Mouse (Mus musculus) liver, embryonic 16.5 days (tissue): Measurements from ENCODE around the gene Scyl3. TPM values are rescaled to one million over a fixed set of nuclear protein-coding genes. Genes with fewer than 3 reads are reported as not detected.

ENCODE experiments used
- ATAC-seq: fragments of 200-750 bp; cut with Nextera tagmentation; 2 replicates; pipeline ENCODE4 v1.8.0; 2017; ENCODE audit warnings: low read depth, mild to moderate bottlenecking, moderate number of reproducible peaks, moderate library complexity
- H3K27ac ChIP-seq: fragments of 300-500 bp; sonication (generic); 2 replicates; pipeline ENCODE4 v1.5.1; 2014; ENCODE audit warnings: mild to moderate bottlenecking, low read length
- H3K27me3 ChIP-seq: fragments of 300-500 bp; sonication (generic); 2 replicates; pipeline ENCODE4 v1.6.1; 2014; ENCODE audit warnings: low read depth, low read length, mixed read lengths; ENCODE audit not compliant: control insufficient read depth, insufficient read depth
- H3K36me3 ChIP-seq: fragments of 300-500 bp; sonication (generic); 2 replicates; pipeline ENCODE4 v1.6.1; 2014; ENCODE audit warnings: mild to moderate bottlenecking; ENCODE audit not compliant: control insufficient read depth, insufficient read depth
- H3K4me1 ChIP-seq: fragments of 300-500 bp; sonication (generic); 2 replicates; pipeline ENCODE4 v1.6.1; 2014; ENCODE audit warnings: low read depth, low read length, mixed read lengths; ENCODE audit not compliant: control insufficient read depth
- H3K4me2 ChIP-seq: fragments of 300-500 bp; sonication (generic); 2 replicates; pipeline ENCODE4 v1.6.1; 2014; ENCODE audit warnings: low read depth, low read length, mixed read lengths
- H3K4me3 ChIP-seq: fragments of 300-500 bp; sonication (generic); 2 replicates; pipeline ENCODE4 v1.5.1; 2014; ENCODE audit warnings: low read depth, mild to moderate bottlenecking, low read length
- H3K9ac ChIP-seq: fragments of 300-500 bp; sonication (generic); 2 replicates; pipeline ENCODE4 v1.6.1; 2014; ENCODE audit warnings: low read depth, low read length
- H3K9me3 ChIP-seq: fragments of 300-500 bp; sonication (generic); replicated peaks from 2 replicates; pipeline ENCODE4 v1.6.1; 2016; ENCODE audit warnings: low read length; ENCODE audit not compliant: control insufficient read depth
- WGBS: fragments of 180-500 bp; shearing (Covaris S2); extraction: QIAGEN DNeasy Blood & Tissue Kit; methylation state at CpG from one replicate; pipeline ENCODE4 v1.1.7; 2014; ENCODE audit not compliant: insufficient replicate concordance; 5-methylcytosine and 5-hydroxymethylcytosine counted together
- polyA plus RNA-seq: library from polyadenylated mRNA; unstranded; fragments of >200 nt; fragmentation: Nextera tagmentation; extraction: Ambion mirVana; gene quantifications from 2 replicates; pipeline ENCODE4 v1.2.1, GENCODE M21; 2015

The Scyl3 gene
- 8.3 TPM in 2 replicates for polyA plus RNA-seq

DNA sequence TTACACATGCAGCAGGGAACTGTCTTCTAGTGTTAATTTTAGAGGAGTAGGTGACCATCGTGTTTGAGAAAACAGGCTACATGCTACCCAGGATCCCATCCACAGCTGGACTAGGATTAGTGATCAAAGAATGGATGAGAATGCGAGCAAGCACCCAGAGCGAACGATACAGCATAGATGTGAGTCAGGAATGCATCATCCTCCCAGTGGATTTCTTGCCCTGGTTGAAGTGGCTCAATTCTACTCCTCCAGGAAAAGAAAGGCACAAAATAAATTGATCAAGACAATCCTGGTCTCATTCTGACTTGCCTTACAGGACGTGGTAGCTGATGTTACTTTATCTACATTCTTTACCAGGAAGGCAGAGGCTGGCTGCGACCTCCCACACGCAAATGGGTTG is at the start of gene Scyl3:
Gene Scyl3 (plus strand): TSS at position 255 of the 400 bp plus-strand sequence.
- H3K4me2 ChIP-seq, result peak within 1 kb of the TSS; percentile 53
- peak within 1 kb of the TSS; percentile 83 for H3K27ac ChIP-seq
- H3K27me3 ChIP-seq, result no peaks in the 10 kb centered on the region
- 61% methylated on average over 7 of the region's 7 CpGs for WGBS
- peak within 1 kb of the TSS; percentile 90 for H3K4me3 ChIP-seq
- H3K4me1 ChIP-seq, result peaks cover 19% of the 10 kb centered on the region
- no peak for ATAC-seq
- peak within 1 kb of the TSS; percentile 95 for H3K9ac ChIP-seq
- no peaks in the 10 kb centered on the region for H3K9me3 ChIP-seq
- H3K36me3 ChIP-seq, result 0 out of 2 replicates have a peak, but pooled peaks cover 2% of the 10 kb centered on the region

DNA sequence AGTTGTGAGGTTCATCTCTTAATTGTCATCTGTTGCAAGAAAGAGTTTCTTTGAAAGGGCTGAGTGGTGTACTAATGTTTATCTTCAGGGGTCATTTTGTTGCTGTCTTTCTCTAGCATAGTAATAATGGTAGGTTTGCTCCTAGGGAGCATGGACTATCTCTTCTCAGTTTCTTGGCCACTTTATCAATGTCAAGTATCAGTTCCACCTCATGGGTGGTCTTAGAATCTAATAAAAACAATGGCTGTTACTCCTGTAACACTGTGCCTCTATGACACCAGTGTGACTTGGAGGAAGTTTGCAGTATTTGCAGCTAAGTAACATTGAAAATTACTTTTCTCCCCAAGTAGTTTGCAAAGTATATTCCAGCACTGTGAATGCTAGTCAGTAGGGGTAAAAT is 39.3 kb upstream of the Scyl3 start:
- Histone ChIP-seq H3K36me3 (no peaks in the 10 kb centered on the region), H3K27ac (no peak overlapping the region), H3K4me1 (no peaks in the 10 kb centered on the region), H3K4me2 (no peak overlapping the region), H3K4me3 (no peak overlapping the region), H3K27me3 (no peaks in the 10 kb centered on the region), H3K9ac (no peak overlapping the region), H3K9me3 (no peaks in the 10 kb centered on the region)
- no peak for ATAC-seq

DNA sequence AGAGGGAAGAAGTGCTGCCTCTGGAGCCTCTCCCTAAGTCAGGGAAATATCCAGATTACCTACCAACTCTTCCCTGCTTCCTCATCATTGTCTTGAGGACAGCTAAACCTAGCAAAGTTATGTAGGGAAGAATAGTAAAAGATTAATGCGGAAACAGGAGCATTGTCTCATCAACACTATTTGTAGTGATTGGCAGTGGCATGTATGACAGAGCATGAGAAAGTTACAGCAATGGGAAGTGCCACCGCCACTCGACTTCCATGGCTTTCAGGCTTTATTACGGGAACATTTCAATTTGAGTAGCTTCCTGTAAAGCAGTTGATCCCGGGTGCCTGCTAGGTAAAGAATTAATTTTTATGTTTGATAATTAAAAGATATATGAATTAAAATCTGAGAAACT is 35.6 kb upstream of the Scyl3 start:
- no peaks in the 10 kb centered on the region for H3K4me1 ChIP-seq
- H3K36me3 ChIP-seq, result no peaks in the 10 kb centered on the region
- H3K4me3 ChIP-seq, result no peak overlapping the region
- H3K9me3 ChIP-seq, result no peaks in the 10 kb centered on the region
- H3K27ac ChIP-seq, result no peak overlapping the region
- ATAC-seq, result no peak
- WGBS, result 77% methylated on average over 5 of the region's 5 CpGs
- H3K27me3 ChIP-seq, result no peaks in the 10 kb centered on the region
- H3K9ac ChIP-seq, result no peak overlapping the region
- H3K4me2 ChIP-seq, result no peak overlapping the region

DNA sequence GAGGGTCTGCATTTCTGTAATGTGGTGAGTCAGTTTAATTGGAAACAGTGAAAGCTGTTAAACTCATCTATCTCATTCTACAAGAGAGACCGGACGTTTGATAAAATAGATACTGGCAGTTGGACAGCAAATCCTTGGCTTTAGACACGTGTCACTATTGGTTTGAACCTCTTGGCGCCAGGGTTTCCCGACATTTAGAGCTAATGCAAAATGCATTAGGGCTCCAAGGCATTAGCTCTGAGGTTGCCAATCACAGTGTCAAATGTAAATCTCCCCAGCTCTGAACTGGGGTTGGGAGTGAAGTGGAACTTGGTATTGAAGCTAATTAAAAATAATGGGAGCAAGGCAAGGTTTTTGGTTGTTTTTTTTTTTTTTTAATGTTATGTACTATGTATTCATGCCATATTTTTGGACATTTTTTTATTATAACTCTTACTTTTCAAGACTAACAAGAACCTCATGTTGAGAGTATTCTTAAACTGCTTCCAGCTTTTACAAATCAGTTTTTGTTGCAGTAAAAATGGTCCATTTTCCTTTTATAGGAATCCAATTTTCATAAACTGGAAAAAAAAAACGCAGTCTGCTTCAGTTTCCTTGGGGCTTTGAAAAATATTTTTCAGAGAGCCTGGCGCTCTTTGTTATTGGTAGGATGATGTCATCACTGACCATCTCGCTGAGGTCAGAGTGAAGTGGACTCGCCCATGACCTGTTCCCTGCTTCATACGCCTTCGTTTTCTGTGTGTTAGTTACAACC is 34.9 kb upstream of the Scyl3 start:
- H3K27me3 ChIP-seq, result no peaks in the 10 kb centered on the region
- H3K36me3 ChIP-seq, result no peaks in the 10 kb centered on the region
- no peak overlapping the region for H3K27ac ChIP-seq
- no peaks in the 10 kb centered on the region for H3K9me3 ChIP-seq
- 74% methylated on average over 11 of the region's 11 CpGs for WGBS
- no peak overlapping the region for H3K4me2 ChIP-seq
- H3K9ac ChIP-seq, result no peak overlapping the region
- H3K4me3 ChIP-seq, result no peak overlapping the region
- H3K4me1 ChIP-seq, result no peaks in the 10 kb centered on the region
- ATAC-seq, result no peak

DNA sequence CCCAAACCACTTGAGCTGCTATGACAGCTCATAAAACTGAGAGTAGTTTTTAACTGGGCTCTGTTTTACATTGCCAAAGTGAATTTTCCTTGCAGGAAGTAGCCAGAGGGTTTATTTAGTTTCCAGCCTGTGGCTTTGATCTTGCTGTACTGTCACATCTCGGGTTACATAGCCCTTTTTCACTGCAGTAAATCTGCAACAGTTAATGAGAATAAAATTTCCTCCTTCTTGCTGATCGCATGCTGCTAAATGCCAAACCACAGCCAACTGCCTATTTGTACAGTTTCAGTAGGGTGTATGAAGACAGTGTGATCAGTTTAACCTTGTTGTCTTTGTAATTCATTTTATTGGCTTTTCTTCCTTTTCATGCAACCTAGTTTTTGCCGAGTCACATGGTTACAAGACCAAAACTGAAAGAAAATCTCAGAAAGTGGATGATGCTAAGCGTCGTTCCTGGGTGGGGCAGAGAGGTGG is 30.6 kb upstream of the Scyl3 start:
- no peaks in the 10 kb centered on the region for H3K27me3 ChIP-seq
- no peak overlapping the region for H3K4me3 ChIP-seq
- H3K4me2 ChIP-seq, result no peak overlapping the region
- H3K9me3 ChIP-seq, result no peaks in the 10 kb centered on the region
- H3K27ac ChIP-seq, result no peak overlapping the region
- no peaks in the 10 kb centered on the region for H3K4me1 ChIP-seq
- H3K36me3 ChIP-seq, result no peaks in the 10 kb centered on the region
- no peak overlapping the region for H3K9ac ChIP-seq
- 59% methylated on average over 5 of the region's 5 CpGs for WGBS
- no peak for ATAC-seq

DNA sequence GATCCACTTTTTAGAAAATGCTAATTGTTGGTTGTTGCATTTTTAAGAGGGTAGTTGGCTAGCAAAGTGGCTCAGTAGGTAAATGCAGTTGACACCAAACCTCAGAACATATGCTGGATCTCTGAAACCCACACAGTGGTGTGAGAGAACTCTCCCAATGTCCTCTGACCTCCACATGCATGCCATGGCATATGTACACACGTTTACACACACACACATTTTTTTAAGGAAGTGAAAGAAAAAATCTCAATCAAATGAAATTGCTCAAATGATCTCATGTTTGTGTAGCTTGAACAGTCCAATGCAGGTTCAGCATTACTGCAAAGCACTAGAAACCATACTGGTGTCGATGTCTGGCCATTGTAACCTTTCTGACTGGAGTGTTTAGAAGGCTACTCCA is 29.3 kb upstream of the Scyl3 start:
- Histone ChIP-seq H3K27me3 (no peaks in the 10 kb centered on the region), H3K9ac (no peak overlapping the region), H3K4me3 (no peak overlapping the region), H3K4me2 (no peak overlapping the region), H3K36me3 (no peaks in the 10 kb centered on the region), H3K9me3 (no peaks in the 10 kb centered on the region), H3K4me1 (no peaks in the 10 kb centered on the region), H3K27ac (no peak overlapping the region)
- WGBS, result 52% methylated on average over 2 of the region's 2 CpGs
- ATAC-seq, result no peak

DNA sequence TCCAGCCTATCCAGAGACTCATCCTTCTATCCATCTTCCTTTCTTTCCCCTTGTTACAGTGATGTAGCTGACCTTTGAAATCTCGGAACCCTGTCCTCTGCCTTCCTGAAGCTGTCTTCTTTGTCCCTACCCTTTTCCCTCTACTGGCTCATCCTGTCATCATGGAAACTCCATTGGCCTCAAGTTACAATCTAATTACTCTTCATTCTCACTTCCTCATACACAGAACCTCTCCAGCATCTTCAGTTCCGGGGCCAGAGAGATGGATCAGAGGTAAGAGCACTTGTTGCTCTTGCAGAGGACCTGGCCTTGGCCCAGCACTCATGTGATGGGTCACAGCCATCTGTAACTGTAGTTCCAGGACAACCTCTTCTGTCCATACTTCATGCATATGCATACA is 28.7 kb upstream of the Scyl3 start:
- H3K36me3 ChIP-seq, result no peaks in the 10 kb centered on the region
- H3K27me3 ChIP-seq, result no peaks in the 10 kb centered on the region
- ATAC-seq, result no peak
- H3K9me3 ChIP-seq, result no peaks in the 10 kb centered on the region
- no peak overlapping the region for H3K27ac ChIP-seq
- H3K4me1 ChIP-seq, result no peaks in the 10 kb centered on the region
- no peak overlapping the region for H3K4me2 ChIP-seq
- no peak overlapping the region for H3K4me3 ChIP-seq
- H3K9ac ChIP-seq, result no peak overlapping the region
- WGBS, result 65% methylated on average over 2 of the region's 2 CpGs

DNA sequence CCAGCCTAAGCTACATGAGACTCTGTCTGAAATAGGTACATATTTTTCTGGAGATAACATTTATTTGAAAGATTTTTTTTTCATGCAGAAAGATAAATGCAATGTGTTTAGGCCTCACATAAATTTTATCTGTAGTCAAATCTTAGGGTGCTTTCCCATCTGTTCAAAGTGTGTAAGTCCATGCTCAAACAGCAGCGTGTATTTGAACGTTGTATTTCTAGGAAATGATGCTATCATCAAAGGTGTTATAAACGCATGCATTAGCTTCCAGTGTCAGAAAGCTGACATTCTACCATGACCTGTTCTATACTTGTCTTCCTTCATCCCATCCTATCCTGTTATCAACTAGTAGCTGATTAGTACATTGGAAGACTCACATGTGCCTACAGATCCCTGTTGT is 25.5 kb upstream of the Scyl3 start:
- Histone ChIP-seq H3K9ac (no peak overlapping the region), H3K27me3 (no peaks in the 10 kb centered on the region), H3K4me2 (no peak overlapping the region), H3K4me3 (no peak overlapping the region), H3K27ac (no peak overlapping the region), H3K4me1 (no peaks in the 10 kb centered on the region), H3K36me3 (no peaks in the 10 kb centered on the region), H3K9me3 (no peaks in the 10 kb centered on the region)
- 66% methylated on average over 3 of the region's 3 CpGs for WGBS
- ATAC-seq, result no peak

DNA sequence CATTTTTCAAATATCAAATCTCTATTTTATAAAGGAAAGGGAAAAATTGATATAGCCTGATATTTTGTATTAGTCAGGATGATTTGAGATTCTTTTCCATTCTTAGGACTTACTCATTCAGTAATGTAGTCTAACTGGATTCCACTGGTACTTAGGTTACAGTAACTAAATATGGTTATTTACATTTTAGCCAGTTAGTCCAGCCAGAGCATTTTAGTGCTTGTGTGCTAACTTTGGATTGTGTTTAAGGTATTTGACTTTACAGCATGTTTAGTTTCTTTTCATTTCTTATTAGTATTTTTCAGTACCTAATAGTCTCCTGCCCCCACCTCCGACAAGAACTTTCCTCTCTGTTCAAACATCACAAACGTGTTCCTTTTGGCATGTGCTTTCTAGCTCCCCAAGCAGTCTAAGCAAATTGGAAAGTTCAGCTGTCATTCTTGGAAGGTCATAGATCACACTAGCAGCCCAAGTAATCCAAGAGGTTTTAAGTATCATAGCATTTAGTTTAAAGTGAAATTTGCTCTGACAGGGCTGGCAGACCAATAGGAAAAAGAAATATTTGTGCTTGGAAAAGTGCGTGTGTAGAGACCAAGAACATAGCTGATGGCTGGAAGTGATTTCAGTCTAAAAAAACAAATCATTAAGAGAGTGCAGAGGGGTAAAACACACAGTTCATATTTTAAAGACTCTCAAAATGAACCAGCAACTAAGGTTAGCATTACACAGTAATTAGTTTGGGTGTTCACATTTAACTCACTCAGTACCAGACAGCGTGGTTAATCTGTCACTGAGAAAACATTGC is 21.7 kb upstream of the Scyl3 start:
- Histone ChIP-seq H3K27ac (no peak overlapping the region), H3K4me3 (no peak overlapping the region), H3K9ac (no peak overlapping the region), H3K27me3 (no peaks in the 10 kb centered on the region), H3K4me1 (no peaks in the 10 kb centered on the region), H3K4me2 (no peak overlapping the region), H3K9me3 (no peaks in the 10 kb centered on the region), H3K36me3 (no peaks in the 10 kb centered on the region)
- ATAC-seq, result no peak
- 59% methylated on average over 4 of the region's 4 CpGs for WGBS
